Mouse (Mus musculus): ENCODE measurements around the gene Cfap99. TPM values are rescaled to one million over a fixed set of nuclear protein-coding genes. Genes with fewer than 3 reads are reported as not detected.

The Cfap99 gene
- polyA plus RNA-seq, 1 experiment from 2014 or later = not detected

DNA sequence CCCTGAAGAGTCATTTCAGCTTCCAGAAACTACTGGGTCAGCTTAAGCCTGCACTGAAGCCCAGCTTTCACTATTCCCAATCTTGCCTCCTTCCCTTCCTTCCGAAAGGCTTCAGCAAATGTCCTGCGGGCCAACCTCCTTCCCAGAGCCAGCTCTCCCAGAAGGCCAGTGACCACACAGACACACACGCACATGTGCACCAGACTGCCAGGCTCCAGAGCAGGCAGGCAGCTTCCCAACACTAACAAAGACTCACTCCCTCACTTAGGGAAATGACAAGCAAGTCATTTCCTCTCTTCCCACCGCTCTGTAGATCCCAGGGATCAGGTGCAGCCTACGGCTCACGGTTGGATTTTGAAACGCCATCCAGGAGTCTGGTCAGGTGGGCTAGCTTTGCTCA lies 12.2 kb upstream of the Cfap99 start:
- no peak overlapping the region for H3K27ac ChIP-seq (ENCODE audit: low read length)
- no peaks in the 10 kb centered on the region for H3K36me3 ChIP-seq (ENCODE audit: insufficient read depth, low read length)
- no peaks in the 10 kb centered on the region for H3K9me3 ChIP-seq (ENCODE audit: low read length)
- H3K27me3 ChIP-seq (ENCODE audit: insufficient read depth, low read length) = no peaks in the 10 kb centered on the region
- no peak overlapping the region for H3K4me3 ChIP-seq (ENCODE audit: low read length)
- WGBS = 68% methylated on average over 7 of the region's 7 CpGs
- H3K4me1 ChIP-seq (ENCODE audit: insufficient read depth, low read length) = no peaks in the 10 kb centered on the region
- no peak overlapping the region for H3K9ac ChIP-seq (replicated peaks; ENCODE audit: low read length)
- no peak overlapping the region for H3K4me2 ChIP-seq (replicated peaks; ENCODE audit: low read depth, low read length)
- no peak for ATAC-seq (ENCODE audit: low FRiP score, low TSS enrichment)

DNA sequence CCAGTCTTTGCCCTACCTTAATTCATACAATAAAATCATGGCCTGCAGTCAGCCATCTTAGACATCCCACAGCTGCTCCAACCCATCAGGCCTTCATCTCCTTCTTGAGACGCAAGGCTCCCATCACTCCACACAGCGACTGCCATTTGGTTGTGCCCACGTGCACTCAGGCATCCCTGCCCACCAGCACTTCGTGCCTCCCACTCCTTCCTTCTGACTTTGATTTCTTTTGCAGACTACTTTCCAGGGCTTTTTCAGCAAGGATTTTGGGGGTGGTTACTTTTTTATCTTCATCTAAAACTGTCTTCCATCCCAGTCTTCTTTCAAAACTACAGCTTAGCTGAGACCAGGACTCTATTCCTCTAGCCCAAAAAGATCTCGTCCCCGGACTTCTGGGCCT lies 11.7 kb upstream of the Cfap99 start:
- no peaks in the 10 kb centered on the region for H3K4me1 ChIP-seq (ENCODE audit: insufficient read depth, low read length)
- H3K27ac ChIP-seq (ENCODE audit: low read length) = no peak overlapping the region
- H3K27me3 ChIP-seq (ENCODE audit: insufficient read depth, low read length) = no peaks in the 10 kb centered on the region
- no peak overlapping the region for H3K4me2 ChIP-seq (replicated peaks; ENCODE audit: low read depth, low read length)
- H3K4me3 ChIP-seq (ENCODE audit: low read length) = no peak overlapping the region
- H3K9me3 ChIP-seq (ENCODE audit: low read length) = no peaks in the 10 kb centered on the region
- H3K9ac ChIP-seq (replicated peaks; ENCODE audit: low read length) = no peak overlapping the region
- no peaks in the 10 kb centered on the region for H3K36me3 ChIP-seq (ENCODE audit: insufficient read depth, low read length)
- ATAC-seq (ENCODE audit: low FRiP score, low TSS enrichment) = no peak
- WGBS = 54% methylated on average over 6 of the region's 6 CpGs

DNA sequence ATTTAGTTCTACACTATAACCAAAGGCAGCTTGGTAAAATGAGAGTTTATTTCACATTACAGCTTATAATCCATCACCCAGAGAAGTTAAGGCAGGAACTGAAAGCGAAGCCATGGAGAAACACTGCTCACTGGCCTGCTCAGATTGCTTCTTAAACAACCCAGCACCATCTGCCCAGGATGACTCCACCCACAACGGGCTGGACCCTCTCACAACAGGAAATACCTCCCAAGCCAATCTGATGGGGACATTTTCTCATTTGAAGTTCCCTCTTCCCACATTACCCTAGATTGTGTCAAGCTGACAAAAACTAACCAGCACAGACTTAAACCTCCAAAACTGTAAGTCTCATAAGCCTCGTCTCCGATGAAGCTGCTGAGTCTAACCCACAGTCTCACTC lies 10.3 kb upstream of the Cfap99 start:
- no peaks in the 10 kb centered on the region for H3K4me1 ChIP-seq (ENCODE audit: insufficient read depth, low read length)

GRCm38 (mm10) chr5:34279214-34279613 lies 9.2 kb upstream of the Cfap99 start:
- Histone ChIP-seq H3K9me3 (ENCODE audit: low read length) (no peaks in the 10 kb centered on the region), H3K27ac (ENCODE audit: low read length) (no peak overlapping the region), H3K9ac (replicated peaks; ENCODE audit: low read length) (no peak overlapping the region), H3K4me3 (ENCODE audit: low read length) (no peak overlapping the region), H3K36me3 (ENCODE audit: insufficient read depth, low read length) (no peaks in the 10 kb centered on the region), H3K27me3 (ENCODE audit: insufficient read depth, low read length) (no peaks in the 10 kb centered on the region), H3K4me2 (replicated peaks; ENCODE audit: low read depth, low read length) (no peak overlapping the region), H3K4me1 (ENCODE audit: insufficient read depth, low read length) (no peaks in the 10 kb centered on the region)
- no peak for ATAC-seq (ENCODE audit: low FRiP score, low TSS enrichment)
- 88% methylated on average over 9 of the region's 9 CpGs for WGBS

More for the DNA sequence above, 10.3 kb upstream of the Cfap99 start:
- Histone ChIP-seq H3K9ac (replicated peaks; ENCODE audit: low read length) (no peak overlapping the region), H3K4me2 (replicated peaks; ENCODE audit: low read depth, low read length) (no peak overlapping the region), H3K27me3 (ENCODE audit: insufficient read depth, low read length) (no peaks in the 10 kb centered on the region), H3K4me3 (ENCODE audit: low read length) (no peak overlapping the region), H3K36me3 (ENCODE audit: insufficient read depth, low read length) (no peaks in the 10 kb centered on the region), H3K9me3 (ENCODE audit: low read length) (no peaks in the 10 kb centered on the region), H3K27ac (ENCODE audit: low read length) (no peak overlapping the region)
- ATAC-seq (ENCODE audit: low FRiP score, low TSS enrichment) = no peak
- 58% methylated on average over 4 of the region's 4 CpGs for WGBS

DNA sequence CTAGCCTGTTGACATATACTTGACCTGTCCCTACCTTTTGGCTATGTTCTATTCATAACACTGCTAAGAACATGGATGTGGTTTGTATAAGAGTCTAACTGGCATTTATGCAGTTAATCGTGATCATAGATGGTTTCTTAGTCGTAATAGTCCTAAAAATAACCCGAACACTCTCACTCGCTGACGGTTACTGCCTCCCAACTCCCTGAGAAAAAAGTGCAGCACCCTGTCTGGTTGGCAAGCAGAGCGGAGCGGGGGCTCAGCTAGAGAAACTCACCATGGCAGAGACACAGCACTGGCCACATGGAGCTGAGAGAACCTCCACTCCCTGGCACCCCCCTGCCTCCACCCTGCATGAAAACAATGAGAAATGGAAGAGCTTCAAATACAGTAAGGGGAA lies 7.4 kb upstream of the Cfap99 start:
- no peak overlapping the region for H3K27ac ChIP-seq (ENCODE audit: low read length)
- peaks cover 10% of the 10 kb centered on the region for H3K27me3 ChIP-seq (ENCODE audit: insufficient read depth, low read length)
- WGBS = 59% methylated on average over 7 of the region's 7 CpGs
- H3K4me3 ChIP-seq (ENCODE audit: low read length) = no peak overlapping the region
- H3K36me3 ChIP-seq (ENCODE audit: insufficient read depth, low read length) = no peaks in the 10 kb centered on the region
- no peak overlapping the region for H3K9ac ChIP-seq (replicated peaks; ENCODE audit: low read length)
- no peak overlapping the region for H3K4me2 ChIP-seq (replicated peaks; ENCODE audit: low read depth, low read length)
- no peaks in the 10 kb centered on the region for H3K4me1 ChIP-seq (ENCODE audit: insufficient read depth, low read length)
- no peak for ATAC-seq (ENCODE audit: low FRiP score, low TSS enrichment)
- no peaks in the 10 kb centered on the region for H3K9me3 ChIP-seq (ENCODE audit: low read length)

- no peak overlapping the region for H3K27ac ChIP-seq (ENCODE audit: low read length)
- no peaks in the 10 kb centered on the region for H3K9me3 ChIP-seq (ENCODE audit: low read length)
- no peak for ATAC-seq (ENCODE audit: low FRiP score, low TSS enrichment)
- peaks cover 34% of the 10 kb centered on the region for H3K27me3 ChIP-seq (ENCODE audit: insufficient read depth, low read length)
- H3K4me3 ChIP-seq (ENCODE audit: low read length) = no peak overlapping the region
- no peak overlapping the region for H3K9ac ChIP-seq (replicated peaks; ENCODE audit: low read length)
- no peak overlapping the region for H3K4me2 ChIP-seq (replicated peaks; ENCODE audit: low read depth, low read length)
- peaks cover 13% of the 10 kb centered on the region for H3K4me1 ChIP-seq (ENCODE audit: insufficient read depth, low read length)
- 89% methylated on average over 5 of the region's 5 CpGs for WGBS
- no peaks in the 10 kb centered on the region for H3K36me3 ChIP-seq (ENCODE audit: insufficient read depth, low read length)
These were observed 5.0 kb upstream of the Cfap99 start for GRCm38 (mm10) chr5:34283355-34283754.

DNA sequence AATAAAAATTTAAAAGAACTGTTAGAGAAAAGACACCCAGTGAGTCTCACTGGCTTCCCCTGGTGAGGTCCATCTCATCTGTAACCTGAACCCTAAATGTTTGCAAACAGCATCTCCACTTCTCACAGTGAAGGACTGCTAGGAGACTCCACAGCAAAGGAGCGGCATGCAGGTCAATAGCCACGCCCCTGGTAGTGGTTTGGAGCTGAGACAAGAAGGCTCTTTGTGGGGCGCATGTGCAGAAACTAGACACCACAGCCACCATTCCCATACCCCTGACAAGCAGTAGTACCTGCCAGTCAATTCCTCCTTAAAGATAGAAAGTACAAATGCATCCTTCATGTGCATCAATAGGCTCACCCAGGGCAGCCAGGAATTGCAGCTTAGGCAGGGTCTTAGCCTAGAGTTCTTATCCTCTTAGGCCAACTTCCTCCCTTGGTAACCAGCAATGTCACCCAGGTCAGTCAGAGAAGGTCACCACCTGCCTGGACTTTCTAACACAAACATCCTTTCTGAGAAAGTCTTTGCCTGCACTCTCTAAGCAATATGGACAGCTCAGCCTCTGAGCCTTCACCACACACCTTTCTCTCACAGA lies 4.1 kb upstream of the Cfap99 start:
- H3K4me3 ChIP-seq (ENCODE audit: low read length) = no peak overlapping the region
- ATAC-seq (ENCODE audit: low FRiP score, low TSS enrichment) = no peak
- H3K36me3 ChIP-seq (ENCODE audit: insufficient read depth, low read length) = no peaks in the 10 kb centered on the region
- 47% methylated on average over 3 of the region's 3 CpGs for whole genome bisulfite sequencing
- H3K27me3 ChIP-seq (ENCODE audit: insufficient read depth, low read length) = peaks cover 43% of the 10 kb centered on the region
- no peak overlapping the region for H3K27ac ChIP-seq (ENCODE audit: low read length)
- H3K9me3 ChIP-seq (ENCODE audit: low read length) = no peaks in the 10 kb centered on the region
- H3K4me1 ChIP-seq (ENCODE audit: insufficient read depth, low read length) = peaks cover 13% of the 10 kb centered on the region
- H3K4me2 ChIP-seq (replicated peaks; ENCODE audit: low read depth, low read length) = no peak overlapping the region
- no peak overlapping the region for H3K9ac ChIP-seq (replicated peaks; ENCODE audit: low read length)

GRCm38 (mm10) chr5:34285285-34285684 lies 3.1 kb upstream of the Cfap99 start:
- Histone ChIP-seq H3K36me3 (ENCODE audit: insufficient read depth, low read length) (no peaks in the 10 kb centered on the region), H3K9me3 (ENCODE audit: low read length) (no peaks in the 10 kb centered on the region), H3K27me3 (ENCODE audit: insufficient read depth, low read length) (peaks cover 49% of the 10 kb centered on the region), H3K4me3 (ENCODE audit: low read length) (no peak overlapping the region), H3K9ac (replicated peaks; ENCODE audit: low read length) (no peak overlapping the region), H3K27ac (ENCODE audit: low read length) (no peak overlapping the region), H3K4me2 (replicated peaks; ENCODE audit: low read depth, low read length) (no peak overlapping the region), H3K4me1 (ENCODE audit: insufficient read depth, low read length) (peaks cover 13% of the 10 kb centered on the region)
- WGBS = 90% methylated on average over 2 of the region's 2 CpGs
- no peak for ATAC-seq (ENCODE audit: low FRiP score, low TSS enrichment)

- Histone ChIP-seq H3K4me3 (ENCODE audit: low read length) (peak overlapping the region; percentile 68), H3K9me3 (ENCODE audit: low read length) (no peaks in the 10 kb centered on the region), H3K4me2 (replicated peaks; ENCODE audit: low read depth, low read length) (peak overlapping the region; percentile 94; the same call in 1 of the 2 replicates), H3K4me1 (ENCODE audit: insufficient read depth, low read length) (peaks cover 13% of the 10 kb centered on the region), H3K9ac (replicated peaks; ENCODE audit: low read length) (no peak overlapping the region), H3K27ac (ENCODE audit: low read length) (no peak overlapping the region), H3K36me3 (ENCODE audit: insufficient read depth, low read length) (no peaks in the 10 kb centered on the region), H3K27me3 (ENCODE audit: insufficient read depth, low read length) (peaks cover 57% of the 10 kb centered on the region)
- WGBS = 2% methylated on average over 11 of the region's 11 CpGs
- no peak for ATAC-seq (ENCODE audit: low FRiP score, low TSS enrichment)
These were observed 1.9 kb upstream of the Cfap99 start for GRCm38 (mm10) chr5:34286516-34286915.

DNA sequence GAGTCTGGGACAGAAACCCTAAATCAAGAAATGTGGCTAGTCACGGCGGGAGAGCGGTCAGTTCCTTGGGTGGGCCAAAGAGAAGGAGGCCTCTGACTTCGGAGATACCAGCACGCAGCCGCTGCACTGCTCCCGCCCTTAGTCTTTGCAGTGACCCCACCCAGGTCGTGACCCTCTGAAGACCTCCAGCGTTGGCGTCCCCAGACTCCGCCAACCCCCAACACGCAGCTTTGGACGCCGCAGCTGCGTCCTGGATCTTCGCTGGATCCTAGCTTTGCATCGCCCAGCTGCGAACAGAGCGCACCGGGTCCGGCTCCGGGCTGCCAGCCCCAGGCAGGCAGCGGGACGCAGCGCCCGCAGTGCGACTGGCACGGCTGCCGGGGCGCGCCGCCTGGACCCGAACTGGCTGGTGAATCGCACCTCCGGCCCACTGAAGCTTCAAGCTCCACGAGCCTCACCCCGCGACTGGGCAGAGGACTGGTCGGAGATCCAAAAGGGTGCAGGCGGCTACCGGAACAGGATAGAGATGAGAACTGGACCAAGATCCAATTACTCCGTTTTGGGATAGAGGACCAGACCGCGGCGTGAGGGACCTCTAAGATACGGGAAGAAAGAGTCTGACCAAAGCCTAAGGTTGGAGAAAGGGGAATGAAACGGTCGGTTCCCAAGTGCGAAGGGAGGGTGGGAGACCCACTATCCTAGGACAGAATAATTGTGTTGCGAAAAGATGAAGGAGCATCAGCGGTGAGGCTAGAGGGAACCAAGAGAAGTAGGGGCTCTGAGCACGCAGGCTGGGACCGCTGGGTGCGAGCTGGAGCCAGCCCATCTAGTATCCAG lies 1.2 kb upstream of the Cfap99 start:
- Histone ChIP-seq H3K4me1 (ENCODE audit: insufficient read depth, low read length) (peaks cover 13% of the 10 kb centered on the region), H3K4me2 (replicated peaks; ENCODE audit: low read depth, low read length) (peak overlapping the region; percentile 94), H3K27me3 (ENCODE audit: insufficient read depth, low read length) (peaks cover 57% of the 10 kb centered on the region), H3K36me3 (ENCODE audit: insufficient read depth, low read length) (no peaks in the 10 kb centered on the region), H3K4me3 (ENCODE audit: low read length) (peak overlapping the region; percentile 68), H3K27ac (ENCODE audit: low read length) (no peak overlapping the region), H3K9ac (replicated peaks; ENCODE audit: low read length) (no peak overlapping the region; the same call in 1 of the 2 replicates), H3K9me3 (ENCODE audit: low read length) (no peaks in the 10 kb centered on the region)
- 1% methylated on average over 54 of the region's 54 CpGs for WGBS
- no peak for ATAC-seq (ENCODE audit: low FRiP score, low TSS enrichment)
